Mouse (Mus musculus) brain, embryonic 14.5 days (tissue): ENCODE results near the gene Pnp.
"Not testable (repeated sequence)": the region's sequence is repeated elsewhere in the genome, so short reads cannot be mapped to it uniquely, and the experiment has no call there.

ENCODE experiments used
- CTCF ChIP-seq: fragments of 200-500 bp; IDR thresholded peaks from 2 replicates; pipeline ENCODE4 v1.5.1; 2012; ENCODE audit warnings: inconsistent platforms, mild to moderate bottlenecking, moderate library complexity, borderline replicate concordance; ENCODE audit not compliant: insufficient read depth, insufficient read length; ENCODE audit errors: extremely low read depth
- POLR2A ChIP-seq: fragments of 200-500 bp; IDR thresholded peaks from 2 replicates; pipeline ENCODE4 v1.6.1; 2012; ENCODE audit warnings: mild to moderate bottlenecking, inconsistent platforms, borderline replicate concordance; ENCODE audit not compliant: poor library complexity, insufficient read depth, insufficient read length, severe bottlenecking; ENCODE audit errors: extremely low read depth

DNA sequence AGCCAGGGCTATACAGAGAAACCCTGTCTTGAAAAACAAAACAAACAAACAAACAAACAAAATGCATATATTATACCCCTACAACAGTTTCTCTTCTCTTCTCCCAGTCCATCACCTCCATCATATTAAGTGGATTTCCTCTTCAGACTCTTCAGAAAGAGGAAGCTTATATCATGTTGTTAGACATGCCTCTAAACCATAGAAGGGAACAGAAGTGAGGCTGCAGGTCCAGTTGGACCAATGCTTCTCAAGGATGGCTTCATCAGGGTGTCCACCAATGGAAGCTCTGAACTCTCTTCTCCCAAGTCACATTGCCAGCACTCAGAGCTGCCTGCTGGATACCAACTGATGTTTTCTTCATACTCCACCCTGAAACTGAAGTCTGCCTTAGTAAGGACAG, 25.6 kb upstream of the Pnp start:
- not testable (repeated sequence) for TF ChIP-seq CTCF, POLR2A
